Mouse (Mus musculus) lung, postnatal 0 days (tissue): ENCODE measurements around the gene Col6a1. TPM values are rescaled to one million over a fixed set of nuclear protein-coding genes. Genes with fewer than 3 reads are reported as not detected.

Source experiments
- ATAC-seq: fragments of 200-750 bp; cut with Nextera tagmentation; 2 replicates; pipeline ENCODE4 v1.8.0; 2017; ENCODE audit warnings: moderate library complexity
- DNase-seq: peaks from one replicate; pipeline ENCODE4 v3.0.0-alpha.2; 2016; ENCODE audit warnings: low spot score
- H3K27ac ChIP-seq: fragments of 300-500 bp; sonication (generic); 2 replicates; pipeline ENCODE4 v1.5.1; 2014; ENCODE audit warnings: antibody characterized with exemption, mild to moderate bottlenecking, low read length, mixed read lengths
- H3K27me3 ChIP-seq: fragments of 300-500 bp; sonication (generic); replicated peaks from 2 replicates; pipeline ENCODE4 v1.6.1; 2014; ENCODE audit warnings: low read length, mixed read lengths; ENCODE audit not compliant: insufficient read depth
- H3K36me3 ChIP-seq: fragments of 300-500 bp; sonication (generic); 2 replicates; pipeline ENCODE4 v1.6.1; 2014; ENCODE audit warnings: low read length, mixed read lengths; ENCODE audit not compliant: insufficient read depth
- H3K4me1 ChIP-seq: fragments of 300-500 bp; sonication (generic); 2 replicates; pipeline ENCODE4 v1.6.1; 2014; ENCODE audit warnings: antibody characterized with exemption, low read depth, low read length, mixed read lengths; ENCODE audit not compliant: insufficient read depth
- H3K4me2 ChIP-seq: fragments of 300-500 bp; sonication (generic); replicated peaks from 2 replicates; pipeline ENCODE4 v1.6.1; 2014; ENCODE audit warnings: low read depth, mild to moderate bottlenecking, low read length, moderate library complexity, mixed read lengths
- H3K4me3 ChIP-seq: fragments of 300-500 bp; sonication (generic); 2 replicates; pipeline ENCODE4 v1.5.1; 2014; ENCODE audit warnings: low read depth, low read length
- H3K9ac ChIP-seq: fragments of 300-500 bp; sonication (generic); replicated peaks from 2 replicates; pipeline ENCODE4 v1.6.1; 2014; ENCODE audit warnings: low read depth, mild to moderate bottlenecking
- H3K9me3 ChIP-seq: fragments of 300-500 bp; sonication (generic); 2 replicates; pipeline ENCODE4 v1.6.1; 2016; ENCODE audit warnings: low read length, mixed read lengths
- CTCF ChIP-seq: IDR thresholded peaks from 2 replicates; pipeline ENCODE4 v1.5.1; 2016; ENCODE audit warnings: antibody characterized with exemption, mild to moderate bottlenecking
- EP300 ChIP-seq: IDR thresholded peaks from 2 replicates; pipeline ENCODE4 v1.6.1; 2016; ENCODE audit warnings: antibody characterized with exemption, mild to moderate bottlenecking, control low read depth
- WGBS: fragments of 180-500 bp; shearing (Covaris S2); extraction: QIAGEN DNeasy Blood & Tissue Kit; methylation state at CpG from one replicate; pipeline ENCODE4 v1.1.7; 2014; 5-methylcytosine and 5-hydroxymethylcytosine counted together
- polyA plus RNA-seq: library from polyadenylated mRNA; unstranded; fragments of >200 nt; fragmentation: Nextera tagmentation; extraction: Ambion mirVana; gene quantifications from 2 replicates; pipeline ENCODE4 v1.2.1, GENCODE M21; 2015

Col6a1 gene
- polyA plus RNA-seq, result 344 and 387 TPM in 2 replicates

DNA sequence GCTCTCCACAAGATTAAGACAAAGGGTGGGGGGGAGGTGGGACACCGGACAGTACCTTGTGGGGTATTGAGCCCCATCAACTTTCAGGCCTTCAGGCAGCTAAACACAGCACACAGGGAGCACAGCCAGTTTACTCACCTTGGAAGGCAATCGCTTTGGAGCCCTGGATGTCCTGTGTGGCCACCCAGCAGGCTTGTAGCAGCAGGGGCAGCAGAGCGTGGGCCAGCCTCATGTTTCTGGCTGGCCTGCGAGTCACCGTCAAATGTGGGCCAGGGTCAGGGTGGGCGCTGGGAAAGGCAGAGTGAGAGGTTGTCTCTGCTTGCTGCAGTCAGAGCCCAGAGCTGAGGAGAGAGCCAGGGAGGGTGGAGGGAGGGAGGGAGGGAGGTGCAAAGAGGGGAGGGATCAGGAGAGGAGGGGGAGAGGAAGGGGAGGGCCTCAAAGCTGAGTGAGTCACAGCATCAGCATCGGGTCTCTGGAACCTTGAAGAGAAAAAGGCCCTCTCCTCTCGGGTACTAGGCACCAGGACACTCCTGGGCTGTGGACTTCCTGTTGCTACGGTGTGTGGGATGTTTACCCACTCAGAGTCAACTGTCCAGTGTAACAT lies at the start of gene Col6a1:
TSS of gene Col6a1 (minus strand) at position 487 of the 604 bp plus-strand sequence.
- Histone ChIP-seq H3K4me2 (peak within 1 kb of the TSS; percentile 65), H3K9ac (peak within 1 kb of the TSS; percentile 55), H3K4me3 (peak within 1 kb of the TSS; percentile 45), H3K4me1 (0 out of 2 replicates have a peak, but pooled peaks cover 4% of the 10 kb centered on the region), H3K36me3 (peaks cover 3% of the 10 kb centered on the region; the same call in 1 of the 2 replicates), H3K27me3 (no peaks in the 10 kb centered on the region), H3K9me3 (no peaks in the 10 kb centered on the region), H3K27ac (peak within 1 kb of the TSS; percentile 78)
- DNase-seq (peak; percentile 91), ATAC-seq (peak; percentile 71)
- 14% methylated on average over 9 of the region's 9 CpGs for WGBS
- TF ChIP-seq CTCF (no peak), EP300 (no peak)

DNA sequence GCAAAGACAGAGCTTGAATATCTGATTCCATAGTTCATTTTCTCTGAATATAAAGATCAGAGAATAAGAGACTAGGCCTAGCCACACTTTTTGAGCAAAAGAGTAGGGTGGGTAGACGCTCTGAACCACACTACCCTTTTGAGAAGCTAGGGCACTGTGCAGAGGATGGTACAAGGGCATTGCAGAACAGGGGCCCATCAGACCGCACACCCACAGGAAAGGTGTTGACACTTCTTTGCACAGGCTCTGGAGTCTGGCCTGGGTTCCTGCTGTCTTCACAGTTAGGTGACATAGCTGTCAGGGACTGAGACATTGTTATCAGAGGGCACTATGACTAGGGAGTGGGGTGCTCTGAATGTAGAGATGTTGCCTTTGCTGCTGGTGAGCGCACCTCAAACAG lies 45.7 kb upstream of the Col6a1 start:
- no peaks in the 10 kb centered on the region for H3K9me3 ChIP-seq
- H3K4me1 ChIP-seq, result no peaks in the 10 kb centered on the region
- no peaks in the 10 kb centered on the region for H3K27me3 ChIP-seq
- no peak overlapping the region for H3K4me2 ChIP-seq
- no peak overlapping the region for H3K27ac ChIP-seq
- WGBS, result 96% methylated on average over 3 of the region's 3 CpGs
- TF ChIP-seq EP300 (no peak), CTCF (no peak)
- no peak overlapping the region for H3K9ac ChIP-seq
- no peak overlapping the region for H3K4me3 ChIP-seq
- no peak for ATAC-seq
- H3K36me3 ChIP-seq, result no peaks in the 10 kb centered on the region
- DNase-seq, result no peak

DNA sequence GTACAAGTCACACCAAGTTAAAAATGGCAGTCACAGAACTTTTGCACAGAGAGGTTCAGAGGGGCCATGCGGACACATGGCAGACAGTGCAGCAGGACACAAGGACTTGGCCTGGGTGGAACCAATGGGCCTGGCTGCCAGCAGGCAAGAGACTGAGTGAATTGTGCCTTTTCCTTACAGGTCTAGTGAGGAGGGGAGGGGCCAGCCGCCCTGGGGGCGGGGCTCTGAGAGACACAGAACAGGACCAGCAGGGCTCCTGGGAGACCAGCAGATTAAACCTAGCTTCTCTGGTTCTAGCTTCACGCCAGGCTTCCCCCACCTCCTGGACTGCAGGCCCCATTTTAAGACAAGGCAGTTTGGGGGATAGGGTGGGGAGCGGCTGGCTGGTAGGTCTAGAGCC lies 45.1 kb upstream of the Col6a1 start:
- ATAC-seq, result no peak

DNA sequence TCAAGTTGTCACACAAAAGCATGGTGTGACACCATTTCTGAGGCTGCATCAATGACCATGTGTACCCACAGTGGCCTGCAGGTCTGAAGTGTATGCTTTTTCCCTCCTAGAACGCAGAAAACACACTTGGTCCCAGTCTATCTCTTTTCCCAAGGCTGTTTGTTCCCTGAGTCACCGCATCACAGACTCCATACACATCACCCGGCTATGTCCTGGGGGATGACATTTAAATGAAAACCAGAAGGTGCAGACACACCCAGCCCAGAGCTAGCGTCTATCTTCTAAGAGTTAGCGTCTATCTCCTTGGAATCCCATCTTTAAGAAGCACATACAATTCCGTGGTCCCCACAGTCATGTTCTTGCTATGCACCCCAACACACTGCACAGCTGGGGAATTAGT lies 43.6 kb upstream of the Col6a1 start:
- H3K4me1 ChIP-seq, result no peaks in the 10 kb centered on the region
- H3K9me3 ChIP-seq, result no peaks in the 10 kb centered on the region
- H3K27me3 ChIP-seq, result no peaks in the 10 kb centered on the region
- ATAC-seq (no peak), DNase-seq (no peak)
- no peak overlapping the region for H3K4me2 ChIP-seq
- TF ChIP-seq CTCF, result no peak
- no peak for TF ChIP-seq EP300
- H3K27ac ChIP-seq, result no peak overlapping the region
- H3K36me3 ChIP-seq, result no peaks in the 10 kb centered on the region
- WGBS, result 86% methylated on average over 6 of the region's 6 CpGs
- H3K9ac ChIP-seq, result no peak overlapping the region
- H3K4me3 ChIP-seq, result no peak overlapping the region

More for the DNA sequence above, 45.1 kb upstream of the Col6a1 start:
- DNase-seq, result no peak
- Histone ChIP-seq H3K9ac (no peak overlapping the region), H3K27ac (no peak overlapping the region), H3K27me3 (no peaks in the 10 kb centered on the region), H3K36me3 (no peaks in the 10 kb centered on the region), H3K4me1 (no peaks in the 10 kb centered on the region), H3K4me2 (no peak overlapping the region), H3K4me3 (no peak overlapping the region), H3K9me3 (no peaks in the 10 kb centered on the region)
- TF ChIP-seq EP300, result no peak
- TF ChIP-seq CTCF, result no peak
- WGBS, result 58% methylated on average over 5 of the region's 5 CpGs

DNA sequence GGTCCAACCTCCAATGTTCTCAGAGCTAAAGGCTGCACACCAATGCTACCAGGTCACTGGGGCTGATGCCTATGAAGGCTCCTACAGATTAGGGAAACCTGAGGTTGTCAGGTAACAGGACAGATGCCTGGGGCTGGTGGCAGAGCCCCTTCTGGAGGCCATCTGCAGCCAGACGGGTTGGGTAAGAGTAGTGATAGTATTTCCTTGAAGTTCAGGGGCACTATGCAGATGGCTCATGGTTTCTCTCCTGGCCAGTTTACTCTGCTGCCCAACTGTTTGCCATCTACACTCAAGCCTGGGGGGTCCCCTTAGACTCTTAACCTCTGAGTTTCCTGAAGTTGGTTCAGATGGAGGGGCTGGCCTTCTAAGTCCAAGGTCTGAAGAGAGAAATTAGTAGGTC lies 40.2 kb upstream of the Col6a1 start:
- no peak overlapping the region for H3K9ac ChIP-seq
- DNase-seq (no peak), ATAC-seq (no peak)
- no peaks in the 10 kb centered on the region for H3K27me3 ChIP-seq
- no peak overlapping the region for H3K4me2 ChIP-seq
- no peaks in the 10 kb centered on the region for H3K36me3 ChIP-seq
- no peaks in the 10 kb centered on the region for H3K9me3 ChIP-seq
- WGBS, result 76% methylated on average over 1 of the region's 1 CpGs
- TF ChIP-seq CTCF (no peak), EP300 (no peak)
- H3K27ac ChIP-seq, result no peak overlapping the region
- no peaks in the 10 kb centered on the region for H3K4me1 ChIP-seq
- H3K4me3 ChIP-seq, result no peak overlapping the region

DNA sequence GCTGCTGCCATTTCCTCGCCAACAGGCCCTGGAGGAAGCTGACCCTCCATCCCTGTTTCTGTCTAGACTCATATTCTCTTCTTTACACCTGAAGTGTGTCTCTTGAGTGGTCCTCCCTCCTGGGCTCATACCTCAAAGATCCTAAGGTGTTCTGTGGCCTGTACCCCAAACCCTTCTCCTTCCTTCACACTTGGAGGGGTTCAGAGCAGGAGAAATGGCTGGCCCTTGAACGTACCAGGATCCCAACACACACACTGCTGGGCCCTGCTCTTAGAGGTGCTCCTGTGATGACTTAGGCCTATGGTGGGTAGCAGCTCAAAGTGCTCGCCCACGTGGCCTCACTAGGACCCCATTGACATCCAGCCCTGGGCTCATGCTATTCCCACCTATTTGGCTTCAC lies 39.0 kb upstream of the Col6a1 start:
- Histone ChIP-seq H3K9me3 (no peaks in the 10 kb centered on the region), H3K4me1 (no peaks in the 10 kb centered on the region), H3K27ac (no peak overlapping the region), H3K4me2 (no peak overlapping the region), H3K36me3 (no peaks in the 10 kb centered on the region), H3K27me3 (no peaks in the 10 kb centered on the region), H3K9ac (no peak overlapping the region), H3K4me3 (no peak overlapping the region)
- 87% methylated on average over 4 of the region's 4 CpGs for WGBS
- ATAC-seq, result no peak
- DNase-seq, result no peak
- TF ChIP-seq CTCF (no peak), EP300 (no peak)
